Mouse (Mus musculus) G1E (cell line): Measurements from ENCODE around the gene Zfp536. TPM values are rescaled to one million over a fixed set of nuclear protein-coding genes. Genes with fewer than 3 reads are reported as not detected.

Experiments used
- ATAC-seq: 2 replicates; pipeline ENCODE4 v1.8.0; 2016; ENCODE audit warnings: mild to moderate bottlenecking; ENCODE audit not compliant: insufficient number of reproducible peaks, poor library complexity, low FRiP score, severe bottlenecking; ENCODE audit errors: extremely low read depth
- DNase-seq: peaks from one replicate; pipeline ENCODE4 v3.0.0; 2012; ENCODE audit warnings: low spot score
- H3K27me3 ChIP-seq: 2 replicates; pipeline ENCODE4 v1.6.1; 2012; ENCODE audit warnings: mild to moderate bottlenecking, low read length, inconsistent platforms; ENCODE audit not compliant: insufficient read depth
- H3K36me3 ChIP-seq: replicated peaks from 2 replicates; pipeline ENCODE3; 2012; ENCODE audit warnings: mild to moderate bottlenecking, inconsistent platforms
- H3K4me1 ChIP-seq: 2 replicates; pipeline ENCODE4 v1.6.1; 2012; ENCODE audit warnings: low read depth, low read length, inconsistent platforms, mixed read lengths; ENCODE audit not compliant: insufficient read depth
- H3K4me3 ChIP-seq: 2 replicates; pipeline ENCODE4 v1.5.1; 2012; ENCODE audit warnings: low read depth, mild to moderate bottlenecking, inconsistent platforms, low read length, moderate library complexity, mixed read lengths
- H3K9me3 ChIP-seq: replicated peaks from 2 replicates; pipeline ENCODE4 v1.6.1; 2012; ENCODE audit warnings: inconsistent platforms
- CTCF ChIP-seq: IDR thresholded peaks from 2 replicates; pipeline ENCODE4 v1.5.1; 2012; ENCODE audit warnings: low read depth, low read length, inconsistent platforms, mixed read lengths
- GATA1 ChIP-seq: IDR thresholded peaks from 2 replicates; pipeline ENCODE4 v1.6.1; 2012; ENCODE audit warnings: borderline replicate concordance, low read length, inconsistent platforms, mixed read lengths
- GATA2 ChIP-seq: IDR thresholded peaks from 2 replicates; pipeline ENCODE4 v1.6.1; 2012; ENCODE audit warnings: low read depth, low read length, inconsistent platforms, borderline replicate concordance
- POLR2AphosphoS5 ChIP-seq: IDR thresholded peaks from 2 replicates; pipeline ENCODE4 v1.6.1; 2012; ENCODE audit warnings: low read depth, low read length, inconsistent platforms; ENCODE audit not compliant: insufficient replicate concordance
- TAL1 ChIP-seq: conservative IDR thresholded peaks from 2 replicates; pipeline ENCODE4 v1.6.1; 2012; ENCODE audit warnings: low read depth, low read length, inconsistent platforms, mixed read lengths
- polyA plus RNA-seq: library from polyadenylated mRNA; stranded (reverse); fragments of >175 nt; gene quantifications from 2 replicates; pipeline ENCODE4 v1.2.3, GENCODE M21; 2012
- total RNA-seq, 2 experiments: library from RNA; stranded (forward) in 1 of 2; stranded (reverse) in 1 of 2; fragments of 200-1000 nt in 1 of 2; fragments of >200 nt in 1 of 2; fragmentation: Nextera tagmentation in 1 of 2; gene quantifications; 2 replicates each; pipeline ENCODE4 v1.2.3; 2014 to 2017

The Zfp536 gene
- total and polyA plus RNA-seq, 3 experiments = 0.22 TPM; not detected in 2

- ATAC-seq (no peak), DNase-seq (no peak)
- TF ChIP-seq POLR2AphosphoS5 (no peak), GATA2 (no peak), CTCF (no peak), TAL1 (no peak), GATA1 (no peak)
- H3K4me3 ChIP-seq = no peak overlapping the region
- H3K36me3 ChIP-seq = no peaks in the 10 kb centered on the region
- no peaks in the 10 kb centered on the region for H3K4me1 ChIP-seq
- no peaks in the 10 kb centered on the region for H3K27me3 ChIP-seq
- peaks cover 47% of the 10 kb centered on the region for H3K9me3 ChIP-seq
These were observed 192.2 kb downstream of the Zfp536 start for GRCm38 (mm10) chr7:37581262-37581661.

GRCm38 (mm10) chr7:37580554-37580953, 192.9 kb downstream of the Zfp536 start:
- no peak for ATAC-seq
- no peaks in the 10 kb centered on the region for H3K36me3 ChIP-seq
- DNase-seq = no peak
- H3K4me3 ChIP-seq = no peak overlapping the region
- TF ChIP-seq TAL1 = no peak
- no peak for TF ChIP-seq CTCF
- TF ChIP-seq GATA2 = no peak
- TF ChIP-seq GATA1 = no peak
- TF ChIP-seq POLR2AphosphoS5 = no peak
- peaks cover 45% of the 10 kb centered on the region for H3K9me3 ChIP-seq
- no peaks in the 10 kb centered on the region for H3K27me3 ChIP-seq
- H3K4me1 ChIP-seq = no peaks in the 10 kb centered on the region

DNA sequence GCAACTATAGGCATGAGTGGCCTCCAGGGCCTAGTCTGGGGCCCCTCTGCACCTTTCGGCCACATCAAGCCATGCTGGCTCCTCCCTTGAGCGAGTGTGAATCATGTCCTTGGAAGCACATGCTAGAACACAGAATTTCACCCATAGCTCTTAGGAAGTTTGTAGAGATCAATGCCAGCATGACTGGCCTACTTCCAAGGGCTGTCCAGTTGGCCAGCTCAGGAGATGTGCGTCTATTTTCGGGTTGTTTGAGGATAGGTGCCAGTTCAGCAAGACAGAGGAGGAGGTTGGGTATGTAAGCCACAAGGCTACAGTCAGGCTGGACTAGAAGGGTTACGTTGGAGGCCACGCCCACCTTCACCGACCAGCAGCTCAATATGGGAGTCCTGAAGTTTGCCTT, 201.4 kb downstream of the Zfp536 start:
- Histone ChIP-seq H3K4me3 (no peak overlapping the region), H3K4me1 (no peaks in the 10 kb centered on the region), H3K36me3 (no peaks in the 10 kb centered on the region), H3K9me3 (peaks cover 64% of the 10 kb centered on the region), H3K27me3 (no peaks in the 10 kb centered on the region; the same call in 1 of the 2 replicates)
- ATAC-seq = no peak
- no peak for DNase-seq
- TF ChIP-seq CTCF = no peak
- TF ChIP-seq TAL1 = no peak
- no peak for TF ChIP-seq GATA1

- ATAC-seq (no peak), DNase-seq (no peak)
- TF ChIP-seq TAL1 (no peak), GATA1 (no peak), GATA2 (no peak), CTCF (no peak), POLR2AphosphoS5 (no peak)
- Histone ChIP-seq H3K9me3 (peaks cover 64% of the 10 kb centered on the region), H3K36me3 (no peaks in the 10 kb centered on the region), H3K4me1 (no peaks in the 10 kb centered on the region), H3K4me3 (no peak overlapping the region; the same call in 1 of the 2 replicates), H3K27me3 (no peaks in the 10 kb centered on the region; the same call in 1 of the 2 replicates)
These were observed 204.5 kb downstream of the Zfp536 start for GRCm38 (mm10) chr7:37568811-37569500.

GRCm38 (mm10) chr7:37568041-37568440, 205.4 kb downstream of the Zfp536 start:
- Histone ChIP-seq H3K4me1 (no peaks in the 10 kb centered on the region), H3K27me3 (no peaks in the 10 kb centered on the region; the same call in 1 of the 2 replicates), H3K4me3 (no peak overlapping the region; the same call in 1 of the 2 replicates), H3K9me3 (peaks cover 61% of the 10 kb centered on the region), H3K36me3 (no peaks in the 10 kb centered on the region)
- ATAC-seq (no peak), DNase-seq (no peak)
- TF ChIP-seq POLR2AphosphoS5 = no peak
- TF ChIP-seq CTCF = no peak
- TF ChIP-seq GATA2 = no peak
- no peak for TF ChIP-seq TAL1
- TF ChIP-seq GATA1 = no peak

DNA sequence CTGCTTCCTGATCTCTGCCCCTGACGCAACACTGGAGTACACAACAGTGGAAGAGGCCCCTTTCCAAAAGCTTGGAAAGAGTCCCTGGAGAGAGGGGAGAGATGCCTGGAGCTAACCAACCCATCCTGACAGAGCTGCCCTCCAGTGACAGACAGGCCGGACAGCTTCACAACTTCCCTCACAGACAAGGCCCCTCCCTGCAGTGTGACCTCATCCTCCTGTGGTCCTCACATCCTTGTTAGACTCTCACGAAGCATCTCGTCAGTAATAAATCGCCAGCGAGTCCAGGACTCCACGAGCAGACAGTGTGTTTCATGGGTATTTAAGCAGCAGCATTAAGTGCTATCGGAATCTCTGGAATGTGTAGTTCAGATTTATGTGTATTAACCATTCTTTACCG, 207.4 kb downstream of the Zfp536 start:
- peaks cover 58% of the 10 kb centered on the region for H3K9me3 ChIP-seq
- no peaks in the 10 kb centered on the region for H3K36me3 ChIP-seq
- no peak for DNase-seq
- no peaks in the 10 kb centered on the region for H3K4me1 ChIP-seq
- TF ChIP-seq GATA1 (no peak), GATA2 (no peak), POLR2AphosphoS5 (no peak), CTCF (no peak), TAL1 (no peak)
- H3K4me3 ChIP-seq = no peak overlapping the region
- no peak for ATAC-seq
- H3K27me3 ChIP-seq = no peaks in the 10 kb centered on the region; the same call in 1 of the 2 replicates
